Mouse (Mus musculus): Measurements from ENCODE around the gene 4933427I04Rik.

The 4933427I04Rik gene

GRCm38 (mm10) chr4:123859379-123859778, at the start of gene 4933427I04Rik:
TSS of gene 4933427I04Rik (plus strand) at chr4:123859679.
- DNase-seq (ENCODE audit: low spot score) = no peak

- no peak for DNase-seq (ENCODE audit: low spot score)
Measured at GRCm38 (mm10) chr4:123810475-123811295, 48.8 kb upstream of the 4933427I04Rik start.

- no peak for DNase-seq (ENCODE audit: low spot score)
Measured at GRCm38 (mm10) chr4:123812525-123812924, 47.0 kb upstream of the 4933427I04Rik start.

GRCm38 (mm10) chr4:123814030-123814501, 45.4 kb upstream of the 4933427I04Rik start:
- DNase-seq (ENCODE audit: low spot score) = no peak

- no peak for DNase-seq (ENCODE audit: low spot score)
Measured at GRCm38 (mm10) chr4:123819093-123819610, 40.3 kb upstream of the 4933427I04Rik start.

- no peak for DNase-seq (ENCODE audit: low spot score)
Measured at GRCm38 (mm10) chr4:123842126-123842525, 17.4 kb upstream of the 4933427I04Rik start.

- no peak for DNase-seq (ENCODE audit: low spot score)
Measured at GRCm38 (mm10) chr4:123856888-123857287, 2.6 kb upstream of the 4933427I04Rik start.

- no peak for DNase-seq (ENCODE audit: low spot score)
Measured at GRCm38 (mm10) chr4:123858090-123858489, 1.4 kb upstream of the 4933427I04Rik start.

- no peak for DNase-seq (ENCODE audit: low spot score)
Measured at GRCm38 (mm10) chr4:123859803-123860202, 324 bp downstream of the 4933427I04Rik start.

GRCm38 (mm10) chr4:123860621-123861020, 1.1 kb downstream of the 4933427I04Rik start:
- DNase-seq (ENCODE audit: low spot score) = no peak

- no peak for DNase-seq (ENCODE audit: low spot score)
Measured at GRCm38 (mm10) chr4:123893726-123894125, 34.2 kb downstream of the 4933427I04Rik start.

GRCm38 (mm10) chr4:123894295-123894694, 34.8 kb downstream of the 4933427I04Rik start:
- no peak for DNase-seq (ENCODE audit: low spot score)

- DNase-seq (ENCODE audit: low spot score) = no peak
Measured at GRCm38 (mm10) chr4:123898696-123899095, 39.2 kb downstream of the 4933427I04Rik start.

- no peak for DNase-seq (ENCODE audit: low spot score)
Measured at GRCm38 (mm10) chr4:123903432-123903831, 44.0 kb downstream of the 4933427I04Rik start.

- peak; percentile 88 for DNase-seq (ENCODE audit: low spot score)
Measured at GRCm38 (mm10) chr4:123904333-123905125, 45.0 kb downstream of the 4933427I04Rik start, which contains the start of gene Mycbp. TSS of gene Mycbp (plus strand) at chr4:123904832.

GRCm38 (mm10) chr4:123905126-123905668, 45.7 kb downstream of the 4933427I04Rik start:
- no peak for DNase-seq (ENCODE audit: low spot score)

- no peak for DNase-seq (ENCODE audit: low spot score)
Measured at GRCm38 (mm10) chr4:123911503-123911902, 52.0 kb downstream of the 4933427I04Rik start.

GRCm38 (mm10) chr4:123912431-123912830, 53.0 kb downstream of the 4933427I04Rik start:
- no peak for DNase-seq (ENCODE audit: low spot score)

All from layer of hippocampus, adult 9-10 months (tissue).